Mouse (Mus musculus) lung, postnatal 14 days (tissue): Measurements from ENCODE around the gene Sohlh2.
"Not testable (repeated sequence)": the region's sequence is repeated elsewhere in the genome, so short reads cannot be mapped to it uniquely, and the experiment has no call there.

Experiments
- DNase-seq: peaks from one replicate; pipeline ENCODE4 v3.0.0; 2021

Gene Sohlh2

DNA sequence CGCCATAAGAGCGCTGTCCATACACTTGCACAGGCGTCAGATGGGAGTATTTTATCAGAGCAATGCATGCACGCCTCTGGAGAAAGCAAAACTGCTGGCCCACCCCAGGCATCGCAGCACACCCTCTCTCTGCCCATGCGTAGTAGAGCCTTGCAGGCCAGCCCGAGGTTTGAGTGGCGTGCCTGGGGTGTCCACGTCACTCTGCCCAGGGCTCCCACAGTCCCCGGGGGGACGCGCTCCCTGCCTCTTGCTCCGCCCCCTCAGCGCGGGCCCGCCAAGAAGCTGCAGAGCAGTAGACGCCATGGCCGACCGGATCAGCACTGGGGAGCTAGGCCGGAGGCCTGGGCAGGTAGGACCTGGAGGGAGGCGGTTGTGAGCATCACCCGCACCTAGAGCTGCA is at the start of gene Sohlh2:
Sohlh2 (plus strand) TSS at position 263 of the 400 bp plus-strand sequence.
- DNase-seq = no peak

DNA sequence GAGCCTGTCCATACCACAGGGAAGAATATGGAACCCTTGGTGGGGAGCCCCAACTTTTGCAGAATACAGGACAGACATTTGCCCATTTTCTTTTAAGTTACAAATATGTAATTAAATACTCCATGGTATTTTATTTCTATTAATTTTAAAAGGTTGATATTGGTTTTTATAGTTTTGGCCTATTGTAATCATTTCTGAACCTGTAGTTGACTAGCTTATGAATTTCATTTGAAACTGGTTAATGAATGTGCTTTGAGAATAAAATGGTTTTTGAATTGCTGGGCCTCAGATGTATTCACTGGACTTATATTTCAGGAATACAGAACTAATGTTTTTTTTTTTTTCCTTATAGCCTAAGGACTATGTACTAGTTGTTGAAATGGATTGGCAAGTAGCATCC is 44.8 kb upstream of the Sohlh2 start, which contains the start of gene Ccdc169:
Ccdc169 (plus strand) TSS at position 301 of the 400 bp plus-strand sequence.
- no peak for DNase-seq

DNA sequence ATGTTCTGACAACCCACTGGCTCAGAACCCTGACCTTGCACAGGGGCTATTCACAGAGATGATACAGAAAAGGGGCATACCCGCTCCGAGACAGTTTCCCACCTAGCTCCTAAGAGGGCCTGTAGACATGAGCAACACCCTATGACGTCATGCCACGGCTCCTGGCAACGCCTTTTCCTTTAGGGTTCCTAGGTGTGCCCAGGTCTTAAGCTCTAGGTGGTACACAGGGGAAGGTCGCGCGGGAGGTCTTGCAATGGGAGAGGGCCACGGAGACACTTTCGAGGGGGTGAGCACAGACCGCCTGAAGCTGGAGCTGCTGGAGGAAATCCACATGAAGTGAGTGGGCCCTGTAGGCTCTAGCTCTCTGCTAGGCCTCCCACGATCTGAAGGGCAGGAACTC is 42.0 kb upstream of the Sohlh2 start:
- DNase-seq = no peak

DNA sequence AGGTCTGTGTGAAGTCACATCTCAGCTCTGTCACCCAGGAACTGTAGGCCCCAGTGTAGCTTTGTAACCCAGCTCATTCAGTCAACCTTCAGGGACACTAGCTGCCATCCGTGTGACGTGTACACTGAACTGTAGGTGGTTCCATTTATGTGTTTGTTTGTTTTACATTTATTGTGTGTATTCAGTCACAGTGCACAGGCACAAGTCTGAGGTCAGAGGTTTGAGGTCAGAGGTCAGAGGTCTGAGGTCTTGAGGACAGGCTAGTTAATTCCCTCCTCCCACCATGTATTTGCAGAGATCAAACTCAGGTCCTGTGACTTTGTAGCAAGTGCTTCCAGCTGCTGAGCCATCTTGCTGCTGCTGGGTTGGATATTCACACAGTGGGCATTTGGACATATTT is 40.4 kb upstream of the Sohlh2 start:
- no peak for DNase-seq

DNA sequence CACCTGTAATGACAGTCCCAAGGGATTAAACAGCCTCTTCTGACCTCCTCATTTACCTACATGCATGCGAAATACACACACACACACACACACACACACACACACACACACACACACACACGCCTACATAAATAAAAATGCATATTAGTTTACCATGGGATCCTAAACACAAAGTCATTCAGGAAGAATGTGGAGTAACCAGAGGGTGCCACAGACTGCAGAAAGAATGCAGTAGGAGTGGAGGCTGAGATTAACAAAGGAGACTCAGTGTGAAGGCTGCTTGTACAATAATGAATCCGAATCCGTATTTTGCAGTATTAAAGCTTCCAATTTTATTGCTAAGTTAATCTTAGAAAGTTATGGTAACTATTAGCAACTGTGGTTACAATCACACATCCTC is 36.9 kb upstream of the Sohlh2 start:
- no peak for DNase-seq

DNA sequence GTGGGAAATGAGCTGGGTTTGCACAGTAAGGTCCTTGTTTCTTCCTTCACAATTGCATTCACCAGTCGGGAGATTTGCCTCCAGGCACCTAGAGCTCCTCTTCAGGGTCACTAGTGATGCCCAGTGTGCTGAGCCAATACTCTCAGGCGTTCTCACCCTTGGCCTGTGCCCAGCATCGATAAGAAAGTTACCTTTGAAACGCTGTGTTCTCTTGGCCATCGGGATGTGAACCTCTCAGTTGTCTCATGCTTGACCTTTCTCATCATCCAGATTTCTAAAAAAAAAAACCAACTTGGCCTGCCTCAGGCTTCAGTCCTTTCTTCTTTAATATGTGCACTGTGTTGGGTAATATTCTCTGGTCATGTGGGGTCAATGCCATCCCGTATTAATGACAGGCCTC is 35.4 kb upstream of the Sohlh2 start:
- DNase-seq = no peak

DNA sequence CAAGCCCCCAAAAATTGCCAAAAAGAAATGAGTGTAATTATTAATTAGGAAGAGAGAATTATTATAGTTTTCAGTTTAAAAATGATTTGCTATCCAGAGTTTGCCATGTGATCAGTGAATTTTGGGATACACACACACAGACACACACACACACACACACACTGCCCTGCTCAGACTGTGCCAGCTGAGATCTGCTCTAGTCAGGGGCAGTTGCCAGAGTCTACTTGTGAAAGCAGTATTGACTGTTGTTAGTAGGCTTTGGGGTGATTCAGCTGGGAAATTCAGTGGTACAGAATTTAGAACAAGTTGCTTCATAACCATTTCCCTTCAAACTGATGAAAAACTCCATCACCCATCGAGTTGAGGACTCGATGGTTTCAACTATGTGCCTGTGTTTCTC is 34.7 kb upstream of the Sohlh2 start:
- DNase-seq = no peak

DNA sequence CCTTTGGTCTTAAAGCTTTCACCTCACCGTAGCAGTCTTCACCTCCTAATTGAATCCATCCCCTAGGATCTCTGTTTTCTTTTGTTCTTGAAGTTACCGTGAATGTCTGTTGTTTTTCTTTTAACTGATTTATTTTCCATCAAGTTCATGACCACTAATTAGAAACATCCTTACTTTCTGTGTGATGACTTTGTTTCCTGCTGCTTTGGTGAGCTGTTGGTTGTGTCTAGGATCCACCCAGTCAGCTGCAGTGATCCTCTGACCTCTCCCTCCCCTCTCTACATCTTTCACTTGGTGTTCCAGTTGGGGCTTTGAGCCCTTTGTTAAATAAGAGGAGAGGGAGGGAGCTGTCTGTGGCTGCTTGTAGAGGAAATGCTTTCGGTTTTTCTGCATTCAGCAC is 33.7 kb upstream of the Sohlh2 start:
- no peak for DNase-seq

DNA sequence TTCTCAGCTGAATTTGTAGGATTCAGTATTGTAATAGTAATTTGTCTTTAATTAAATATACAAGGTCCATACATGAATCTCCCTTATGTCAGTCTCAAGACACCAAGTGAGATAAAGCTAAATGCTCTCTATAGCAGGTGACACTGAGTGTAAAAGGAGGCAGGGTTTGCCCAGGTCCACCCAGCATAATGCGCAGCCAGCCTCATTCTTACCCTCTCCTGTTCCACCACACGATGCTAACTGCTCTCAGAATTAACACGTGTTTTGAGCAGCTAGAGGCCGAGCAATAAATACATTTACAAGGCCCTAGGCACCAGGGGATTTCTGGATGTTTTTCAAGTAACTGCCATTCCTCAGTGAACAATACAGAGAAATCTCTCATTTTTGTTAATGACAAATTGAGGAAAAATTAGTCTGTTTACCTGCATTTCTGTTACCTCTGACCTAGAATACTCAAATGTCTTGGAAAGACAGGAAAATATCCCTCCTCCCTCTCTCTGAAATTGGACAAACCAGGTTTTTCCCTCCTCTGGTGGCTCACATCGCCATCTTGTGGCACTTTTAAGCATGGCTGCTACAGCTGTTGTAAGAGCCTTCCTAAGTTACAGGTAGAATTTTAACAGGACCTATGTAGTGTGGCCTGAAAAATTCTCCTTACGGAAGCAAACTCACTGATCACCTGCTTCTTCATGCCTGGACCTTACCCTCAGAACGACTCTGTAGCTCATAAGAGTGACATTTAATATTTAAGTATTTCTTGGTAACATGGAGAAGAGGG is 30.0 kb upstream of the Sohlh2 start:
- peak; percentile 63 for DNase-seq

DNA sequence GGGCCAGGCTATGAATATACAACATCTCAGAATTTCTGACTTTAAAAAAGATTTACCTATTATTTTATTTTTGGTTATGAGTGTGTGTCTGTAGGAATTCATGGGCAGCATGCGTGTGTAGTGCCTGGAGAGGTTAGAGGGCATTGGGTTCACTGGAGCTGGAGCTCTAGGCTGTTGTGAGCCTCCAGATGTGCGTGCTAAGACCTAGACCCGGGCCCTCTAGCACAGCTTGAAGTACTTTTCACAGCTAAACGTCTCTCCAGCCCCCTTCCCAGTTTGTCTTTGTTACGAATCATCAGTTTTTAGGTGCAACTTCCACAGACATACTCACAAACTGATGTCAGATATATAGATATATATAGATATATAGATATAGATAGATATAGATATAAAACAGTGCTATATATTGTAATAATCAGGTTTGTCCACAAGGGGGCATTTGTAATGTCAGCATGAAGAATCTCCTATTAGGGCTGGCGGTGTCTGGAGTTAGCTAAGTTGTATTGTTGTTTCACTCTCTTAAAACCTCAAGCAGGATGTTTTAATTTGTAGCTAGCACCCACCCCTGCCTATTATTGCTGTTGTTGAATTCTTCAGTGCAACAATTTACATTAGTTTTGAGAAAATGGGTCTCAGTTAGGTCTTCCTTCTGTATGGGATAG is 29.0 kb upstream of the Sohlh2 start:
- DNase-seq = no peak

DNA sequence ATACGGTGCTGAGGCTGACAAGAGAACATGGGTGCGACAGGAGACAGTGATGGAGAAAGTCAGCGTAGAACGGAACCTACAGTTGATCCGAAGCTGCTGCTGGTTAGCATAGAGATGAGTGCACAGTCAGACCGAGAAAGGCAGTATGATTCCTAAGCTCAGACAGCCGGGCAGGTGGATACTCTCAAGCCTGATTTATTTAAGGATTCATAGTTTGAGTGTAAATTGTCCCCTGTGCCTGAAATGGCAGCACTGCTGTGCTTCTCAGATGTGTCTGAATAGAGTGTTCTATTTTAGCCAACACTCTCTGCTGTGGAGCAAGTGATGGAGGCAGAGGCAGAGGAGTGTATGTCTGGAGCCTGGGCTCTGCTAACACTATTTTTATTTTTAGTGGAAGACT is 27.7 kb upstream of the Sohlh2 start:
- DNase-seq = no peak

DNA sequence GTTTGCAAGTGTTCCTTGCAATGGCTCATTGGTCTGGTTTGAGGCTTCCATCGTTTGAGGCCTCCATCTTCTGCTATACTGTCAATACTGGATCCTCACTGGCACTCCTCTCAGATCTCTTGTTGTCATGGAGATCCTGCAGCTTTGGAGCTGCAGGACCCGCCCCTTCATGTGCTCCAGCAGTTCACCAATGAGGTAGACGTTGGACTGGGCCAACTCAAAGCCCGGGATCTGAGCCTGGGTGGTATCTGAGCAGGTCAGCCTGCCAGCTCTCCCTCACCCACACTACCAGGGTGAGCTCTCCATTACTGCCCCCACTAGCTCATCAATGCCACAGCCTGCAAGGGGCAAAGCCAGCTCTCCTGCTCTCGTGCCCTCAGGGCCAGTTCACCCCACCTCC is 24.4 kb upstream of the Sohlh2 start:
- DNase-seq = no peak

DNA sequence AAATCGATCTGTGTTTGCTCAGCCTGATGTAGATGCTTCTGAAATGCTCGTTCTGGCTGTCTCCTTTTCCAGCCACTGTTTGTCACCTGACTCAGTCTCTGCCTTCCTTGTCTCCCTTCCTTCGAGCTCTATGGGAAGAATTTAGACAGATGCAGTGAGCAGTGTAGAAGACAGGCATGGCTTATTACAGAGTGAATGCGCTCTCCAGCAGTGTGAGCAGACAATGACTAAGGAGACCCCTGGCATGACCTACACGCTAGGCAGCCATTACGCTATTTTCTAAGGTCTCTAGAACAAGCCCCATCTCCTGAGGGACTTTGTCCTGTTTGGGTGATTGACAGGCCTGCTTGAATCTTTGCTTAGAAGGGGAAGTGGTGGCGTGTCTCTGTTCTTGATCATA is 20.7 kb upstream of the Sohlh2 start:
- DNase-seq = no peak

DNA sequence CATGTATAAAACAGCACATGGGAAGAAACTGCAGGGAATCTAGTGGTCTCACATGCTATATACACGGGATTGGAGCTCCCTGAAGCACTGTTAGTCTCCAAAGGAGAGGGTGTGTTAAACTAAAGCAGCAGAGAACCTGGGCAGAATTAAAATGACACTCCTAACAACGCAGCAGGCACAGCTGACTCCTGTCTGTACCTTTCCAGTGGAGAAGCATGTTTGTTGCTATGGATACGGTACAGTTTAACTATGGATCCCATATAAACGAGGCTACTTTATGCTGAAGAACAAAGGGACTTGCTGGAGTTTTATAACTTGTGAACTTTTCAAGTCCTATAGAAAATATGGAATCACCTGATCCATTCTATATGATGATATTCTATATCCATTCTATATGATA is 18.3 kb upstream of the Sohlh2 start:
- DNase-seq = no peak

DNA sequence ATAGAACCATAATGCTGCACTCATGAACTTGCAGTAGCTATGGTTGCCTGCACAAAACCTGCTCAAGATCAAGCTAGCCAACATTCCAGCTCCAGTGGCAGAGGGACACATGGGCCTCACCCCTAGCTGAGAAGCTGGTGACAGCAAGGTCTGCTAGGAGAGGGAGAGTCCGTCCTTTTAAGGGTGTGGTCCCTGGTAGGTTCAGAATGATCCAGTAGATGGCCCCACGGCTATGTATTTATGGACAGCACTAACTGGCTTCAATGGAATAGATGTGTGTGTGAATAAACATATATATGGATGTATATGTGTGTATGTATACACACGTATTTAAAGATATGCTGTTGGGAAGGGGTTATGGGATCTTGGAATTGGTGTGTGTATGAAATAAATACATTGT is 9.3 kb upstream of the Sohlh2 start:
- DNase-seq = no peak

DNA sequence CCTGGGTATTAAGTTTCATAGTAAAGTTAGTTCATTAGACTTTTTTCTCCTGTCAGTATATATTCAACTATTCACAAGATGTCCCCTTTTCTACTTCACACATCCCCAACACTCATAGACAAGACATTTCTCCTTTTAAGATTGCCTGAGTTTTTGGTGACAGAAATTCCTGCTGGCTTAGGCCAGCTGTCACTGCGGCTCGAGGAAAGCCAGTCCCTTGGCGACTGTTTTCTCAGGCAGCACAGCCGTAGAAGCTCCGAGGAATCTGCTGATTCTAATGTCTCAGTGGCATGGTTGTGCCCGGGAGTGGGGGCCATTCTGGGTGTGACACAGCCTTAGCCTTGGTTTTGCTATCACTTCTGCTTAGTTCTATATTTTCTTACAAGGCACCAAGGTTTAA is 4.6 kb upstream of the Sohlh2 start:
- no peak for DNase-seq

DNA sequence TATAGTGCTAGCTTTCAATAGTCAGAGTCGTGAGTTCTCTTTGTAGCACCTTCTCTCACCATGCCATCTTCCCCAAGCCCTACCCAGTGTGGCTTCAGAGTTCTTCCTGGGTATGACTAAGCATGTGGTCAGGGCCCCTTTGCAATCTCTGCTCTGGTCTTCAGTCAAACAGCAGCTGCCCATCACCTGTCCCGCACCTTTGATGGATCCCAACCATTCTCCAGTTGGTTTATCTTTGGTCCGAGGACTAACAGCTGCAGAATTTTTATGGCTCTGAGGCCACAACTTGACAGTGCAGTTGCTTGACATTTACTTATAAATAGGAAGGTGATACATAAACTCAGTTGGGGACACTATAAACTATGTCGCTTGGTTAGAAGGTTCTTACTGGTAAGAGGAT is 9.8 kb downstream of the Sohlh2 start:
- no peak for DNase-seq

DNA sequence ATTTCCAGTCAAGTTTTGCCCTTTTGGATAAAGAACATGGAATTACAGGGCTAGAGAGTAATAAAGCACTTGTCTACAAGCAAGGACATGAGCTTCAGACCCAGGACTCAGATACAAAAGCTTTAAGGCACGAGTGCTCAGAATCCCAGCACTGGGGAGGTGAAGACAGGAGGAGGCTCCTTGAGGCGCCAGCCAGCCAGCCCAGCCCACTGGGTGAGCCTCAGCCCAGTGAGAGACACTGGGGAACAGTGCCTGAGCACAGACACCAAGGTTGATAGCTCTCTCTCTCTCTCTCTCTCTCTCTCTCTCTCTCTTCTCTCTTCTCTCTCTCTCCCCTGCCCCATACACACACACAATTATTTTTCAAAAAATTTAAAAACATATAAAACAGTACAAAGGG is 11.5 kb downstream of the Sohlh2 start:
- no peak for DNase-seq

DNA sequence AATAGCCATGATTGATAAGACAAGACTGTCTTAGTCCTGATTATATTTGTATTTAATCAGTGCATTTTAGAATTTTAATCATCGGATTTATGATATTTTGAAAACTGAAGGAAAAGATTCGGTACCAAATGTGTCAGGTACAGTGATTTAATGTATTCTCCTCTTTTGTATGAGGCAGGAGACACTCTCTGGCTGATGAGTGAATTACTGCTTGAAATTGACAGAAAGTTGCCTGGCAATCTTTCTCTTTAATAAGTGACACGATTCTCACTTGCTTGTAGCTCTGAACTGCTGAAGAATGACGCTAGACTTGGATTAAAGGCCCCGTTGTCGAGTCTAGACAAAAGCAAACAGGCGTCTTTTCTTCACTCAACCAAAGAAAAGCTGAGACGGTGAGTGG is 13.0 kb downstream of the Sohlh2 start:
- DNase-seq = no peak

DNA sequence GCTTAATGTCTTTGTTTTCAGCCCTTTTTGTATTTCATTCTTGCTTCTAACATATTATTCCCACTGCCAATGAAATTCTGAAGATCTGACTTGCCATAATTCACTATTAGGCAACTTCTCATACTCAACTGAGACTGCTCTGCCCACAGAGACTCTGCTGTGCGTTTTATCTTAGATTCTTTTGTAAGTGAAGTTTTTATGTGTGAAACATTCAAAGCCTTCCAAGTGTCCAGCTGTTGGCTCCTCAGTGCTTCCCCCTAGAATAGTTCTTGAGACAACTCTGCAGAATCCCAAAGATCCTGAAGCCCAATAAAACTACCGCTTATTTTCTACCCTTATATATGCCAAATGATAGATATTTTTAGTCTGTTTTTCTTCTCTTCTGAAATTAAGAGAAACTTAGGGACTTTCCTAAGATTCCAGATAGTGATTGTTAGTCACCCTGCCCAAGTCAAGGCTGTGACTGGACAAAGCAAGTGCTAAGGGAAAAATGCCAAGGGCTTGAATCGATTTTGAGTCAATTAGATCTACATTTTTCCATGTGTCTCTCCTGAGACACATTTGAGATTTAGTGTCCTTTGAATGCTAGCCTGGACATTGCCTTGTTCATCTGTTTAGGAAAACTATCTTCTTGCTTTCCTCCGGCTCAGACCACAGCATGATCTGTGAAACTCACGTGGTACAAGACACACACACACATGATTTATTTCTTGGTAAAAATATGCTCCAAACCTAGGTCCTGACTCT is 13.9 kb downstream of the Sohlh2 start:
- DNase-seq = peak; percentile 5

DNA sequence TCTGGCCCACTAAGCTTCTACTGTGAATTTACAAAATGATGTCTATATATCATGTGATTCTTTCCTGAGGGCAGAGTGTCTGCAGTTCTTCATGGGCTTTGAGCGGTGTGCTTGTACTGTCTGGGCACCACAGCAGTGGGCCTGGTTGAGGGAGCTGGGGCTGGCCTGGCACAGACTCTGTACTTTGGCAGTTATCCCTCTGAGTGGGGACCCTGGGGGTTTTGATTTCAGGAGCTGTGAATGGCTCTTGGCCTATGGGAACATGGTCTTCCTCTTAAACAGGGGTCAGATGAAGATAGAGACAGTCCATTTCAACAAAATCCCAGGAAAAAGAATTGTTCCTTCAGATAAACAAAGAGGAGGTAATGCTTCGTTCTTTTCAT is 14.5 kb downstream of the Sohlh2 start:
- no peak for DNase-seq

DNA sequence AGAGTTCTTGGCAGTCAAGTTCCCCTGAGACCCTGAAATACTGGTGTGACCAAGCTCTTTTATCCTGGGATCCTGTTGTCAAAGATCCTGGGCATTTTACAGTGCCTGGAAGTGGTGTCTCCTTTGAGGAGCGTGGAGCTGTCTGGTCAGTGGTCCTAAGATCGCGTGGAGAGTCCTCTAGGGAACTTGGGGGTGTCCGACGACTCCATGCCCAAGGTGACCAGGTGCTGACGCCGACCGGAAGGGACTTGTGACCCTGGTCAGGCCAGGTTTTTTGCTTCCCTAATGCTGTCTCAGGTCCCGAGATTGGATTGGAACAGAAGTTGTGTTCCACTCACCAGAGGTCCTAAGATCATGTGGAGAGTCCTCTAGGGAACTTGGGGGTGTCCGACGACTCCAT is 21.8 kb downstream of the Sohlh2 start:
- not testable (repeated sequence) for DNase-seq

DNA sequence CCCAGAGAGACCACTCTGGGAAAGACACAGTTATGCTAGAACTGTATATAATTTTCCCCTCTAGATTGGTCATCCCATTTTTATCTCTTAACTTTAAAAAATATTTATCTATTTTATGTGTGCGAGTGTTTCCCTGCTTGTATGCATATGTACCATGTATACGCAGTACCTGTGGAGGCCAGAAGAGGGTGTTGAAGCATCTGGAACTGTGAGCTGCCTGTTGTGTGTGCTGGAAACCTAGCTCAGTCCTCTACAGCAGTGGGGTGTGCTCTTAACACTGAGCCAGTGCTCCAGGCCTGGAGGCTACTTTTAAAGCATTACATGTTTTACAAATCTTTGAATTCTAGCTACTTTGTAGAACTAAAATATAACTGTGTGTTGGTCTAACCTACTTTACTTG is 24.6 kb downstream of the Sohlh2 start:
- no peak for DNase-seq

DNA sequence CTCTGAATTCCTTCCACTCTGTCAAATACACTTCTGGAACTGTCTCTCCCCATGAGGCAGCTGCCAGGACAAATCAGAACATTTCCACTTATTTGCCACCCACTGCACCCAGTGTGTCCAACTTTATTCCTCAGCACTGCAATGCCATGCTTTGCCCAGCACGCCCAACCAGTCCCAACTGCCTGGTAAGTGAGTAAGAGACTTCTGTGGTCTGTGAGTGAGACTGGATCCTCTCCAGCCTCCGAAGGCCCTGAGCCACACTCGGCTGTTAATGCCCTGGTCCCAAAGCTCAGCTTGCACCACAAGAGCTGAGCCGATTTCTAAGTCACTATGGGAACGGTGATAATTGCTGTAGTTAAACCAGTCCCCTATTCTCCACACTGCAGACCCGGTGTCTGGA is 25.8 kb downstream of the Sohlh2 start:
- DNase-seq = no peak
